Mouse (Mus musculus) spleen, adult 2 months (tissue): ENCODE measurements around the gene Depdc5.

Source experiments
- CTCF ChIP-seq: fragments of 200-500 bp; IDR thresholded peaks from 2 replicates; pipeline ENCODE4 v1.5.1; 2011; ENCODE audit warnings: mild to moderate bottlenecking, inconsistent platforms; ENCODE audit not compliant: insufficient read depth, insufficient read length, insufficient replicate concordance; ENCODE audit errors: extremely low read depth
- POLR2A ChIP-seq: fragments of 200-500 bp; IDR thresholded peaks from 2 replicates; pipeline ENCODE4 v1.6.1; 2011; ENCODE audit warnings: low read depth, low read length, inconsistent platforms

DNA sequence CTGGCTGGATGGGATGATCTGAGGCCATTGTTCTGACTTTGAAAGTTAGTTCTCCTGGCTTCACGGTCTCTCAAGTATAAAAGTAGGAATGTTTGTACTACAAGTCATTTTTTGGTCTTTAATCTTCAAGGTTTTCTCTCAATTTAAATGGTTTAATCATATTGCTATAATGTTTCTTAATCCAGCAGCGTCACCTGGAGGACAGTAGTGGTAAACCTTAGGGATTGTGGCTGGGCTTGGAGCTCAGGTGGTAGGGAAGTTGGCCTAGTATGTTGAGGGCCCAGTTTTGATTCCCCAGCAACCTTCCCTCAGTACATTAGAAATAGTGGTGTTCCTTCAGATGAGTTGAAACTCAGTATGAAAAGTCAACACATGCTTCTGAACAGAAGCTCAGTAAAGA lies 158.1 kb downstream of the Depdc5 start:
- no peak for TF ChIP-seq POLR2A
- peak; percentile 17; the same call in 1 of the 2 replicates for TF ChIP-seq CTCF
